Mouse (Mus musculus): ENCODE data around the gene Klhl1. TPM values are rescaled to one million over a fixed set of nuclear protein-coding genes. Genes with fewer than 3 reads are reported as not detected.
A peak's percentile ranks its signal among the peaks of the same experiment; 100 is the strongest.

The Klhl1 gene
- 0.10 and 0.11 TPM in 2 replicates for polyA plus RNA-seq (2015; fragmentation: Nextera tagmentation; extraction: Ambion mirVana)

- H3K9ac ChIP-seq = peak within 1 kb of the TSS; percentile 68
- H3K27ac ChIP-seq = no peak within 1 kb of the TSS
- 47% methylated on average over 13 of the region's 13 CpGs for WGBS
- peak within 1 kb of the TSS; percentile 50 for H3K4me3 ChIP-seq
- H3K36me3 ChIP-seq = no peaks in the 10 kb centered on the region
- no peak for ATAC-seq (ENCODE audit: insufficient number of reproducible peaks, insufficient read depth, low FRiP score, low TSS enrichment, low read depth)
- peaks cover 12% of the 10 kb centered on the region for H3K4me1 ChIP-seq
- no peaks in the 10 kb centered on the region for H3K9me3 ChIP-seq
- H3K27me3 ChIP-seq = peaks cover 30% of the 10 kb centered on the region
- H3K4me2 ChIP-seq = peak within 1 kb of the TSS; percentile 96
These were observed at the start of gene Klhl1 for GRCm38 (mm10) chr14:96518954-96519682. Klhl1 (minus strand) TSS chr14:96519102.

DNA sequence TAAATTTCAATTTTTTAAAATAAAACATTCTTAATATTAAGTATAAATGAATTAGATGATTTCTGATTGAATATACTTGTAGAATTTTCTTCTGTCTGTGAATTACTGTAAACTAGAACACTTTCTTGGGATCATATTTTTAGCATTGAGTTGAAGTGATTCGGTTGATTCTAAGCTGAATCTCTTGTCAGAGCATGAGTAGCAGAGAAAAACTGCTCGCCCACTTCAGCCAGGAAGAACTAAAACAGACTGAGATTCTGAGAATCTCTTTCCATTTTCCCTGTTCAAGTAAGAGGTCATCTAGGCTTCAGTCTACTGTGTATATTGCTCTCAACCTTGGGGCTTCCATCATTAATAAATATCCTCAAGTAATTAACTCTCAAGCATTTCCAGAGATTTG lies 34.8 kb upstream of the Klhl1 start:
- ATAC-seq (ENCODE audit: insufficient number of reproducible peaks, insufficient read depth, low FRiP score, low TSS enrichment, low read depth) = no peak
- H3K4me1 ChIP-seq = no peaks in the 10 kb centered on the region
- no peak overlapping the region for H3K27ac ChIP-seq
- H3K4me2 ChIP-seq = no peak overlapping the region
- H3K36me3 ChIP-seq = no peaks in the 10 kb centered on the region
- H3K4me3 ChIP-seq = no peak overlapping the region
- H3K9ac ChIP-seq = no peak overlapping the region
- no peaks in the 10 kb centered on the region for H3K9me3 ChIP-seq
- 88% methylated on average over 2 of the region's 2 CpGs for WGBS
- no peaks in the 10 kb centered on the region for H3K27me3 ChIP-seq

GRCm38 (mm10) chr14:96518151-96518953 lies 550 bp downstream of the Klhl1 start:
- Histone ChIP-seq H3K27me3 (peaks cover 30% of the 10 kb centered on the region), H3K27ac (no peak overlapping the region), H3K36me3 (no peaks in the 10 kb centered on the region), H3K4me2 (peak overlapping the region; percentile 96), H3K9ac (peak overlapping the region; percentile 68), H3K4me3 (peak overlapping the region; percentile 50), H3K9me3 (no peaks in the 10 kb centered on the region), H3K4me1 (peaks cover 12% of the 10 kb centered on the region)
- ATAC-seq (ENCODE audit: insufficient number of reproducible peaks, insufficient read depth, low FRiP score, low TSS enrichment, low read depth) = peak; percentile 59
- WGBS = 1% methylated on average over 35 of the region's 35 CpGs

GRCm38 (mm10) chr14:96517727-96518126 lies 1.2 kb downstream of the Klhl1 start:
- Histone ChIP-seq H3K9me3 (no peaks in the 10 kb centered on the region), H3K36me3 (no peaks in the 10 kb centered on the region), H3K4me1 (peaks cover 12% of the 10 kb centered on the region), H3K27me3 (peaks cover 30% of the 10 kb centered on the region), H3K4me2 (peak overlapping the region; percentile 96), H3K9ac (peak overlapping the region; percentile 68), H3K4me3 (peak overlapping the region; percentile 50), H3K27ac (no peak overlapping the region)
- WGBS = 6% methylated on average over 9 of the region's 9 CpGs
- no peak; the same call in 1 of the 2 replicates for ATAC-seq (ENCODE audit: insufficient number of reproducible peaks, insufficient read depth, low FRiP score, low TSS enrichment, low read depth)

GRCm38 (mm10) chr14:96499936-96500335 lies 19.0 kb downstream of the Klhl1 start:
- Histone ChIP-seq H3K27ac (no peak overlapping the region), H3K4me2 (no peak overlapping the region), H3K36me3 (no peaks in the 10 kb centered on the region), H3K27me3 (no peaks in the 10 kb centered on the region), H3K4me1 (no peaks in the 10 kb centered on the region), H3K4me3 (no peak overlapping the region), H3K9ac (no peak overlapping the region), H3K9me3 (no peaks in the 10 kb centered on the region)
- 80% methylated on average over 2 of the region's 2 CpGs for WGBS
- ATAC-seq (ENCODE audit: insufficient number of reproducible peaks, insufficient read depth, low FRiP score, low TSS enrichment, low read depth) = no peak

GRCm38 (mm10) chr14:96471812-96472211 lies 47.1 kb downstream of the Klhl1 start:
- H3K9me3 ChIP-seq = no peaks in the 10 kb centered on the region
- no peaks in the 10 kb centered on the region for H3K36me3 ChIP-seq
- H3K9ac ChIP-seq = no peak overlapping the region
- H3K27ac ChIP-seq = no peak overlapping the region
- no peaks in the 10 kb centered on the region for H3K27me3 ChIP-seq
- WGBS = 91% methylated on average over 2 of the region's 2 CpGs
- no peaks in the 10 kb centered on the region for H3K4me1 ChIP-seq
- H3K4me2 ChIP-seq = no peak overlapping the region
- ATAC-seq (ENCODE audit: insufficient number of reproducible peaks, insufficient read depth, low FRiP score, low TSS enrichment, low read depth) = no peak
- H3K4me3 ChIP-seq = no peak overlapping the region

DNA sequence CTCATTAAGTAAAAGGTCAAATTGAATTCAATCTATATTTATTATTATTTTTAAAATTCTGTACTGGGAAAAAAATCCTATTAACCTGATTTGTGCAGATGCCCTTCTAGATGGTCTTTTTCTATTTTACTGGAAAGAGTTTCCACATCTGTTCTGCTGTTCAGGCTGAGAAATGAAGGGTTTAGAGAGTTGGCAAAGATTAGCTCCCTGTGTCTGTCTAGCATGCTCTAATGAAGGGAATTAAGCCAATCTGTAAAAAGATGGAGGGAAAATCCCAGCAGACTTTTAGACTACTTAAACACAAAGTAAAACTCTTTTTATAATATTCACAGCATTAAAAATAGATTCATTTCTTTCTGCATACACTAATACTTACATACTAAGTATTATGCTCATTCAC lies 47.6 kb downstream of the Klhl1 start:
- Histone ChIP-seq H3K9ac (no peak overlapping the region), H3K36me3 (no peaks in the 10 kb centered on the region), H3K9me3 (no peaks in the 10 kb centered on the region), H3K27ac (no peak overlapping the region), H3K4me1 (no peaks in the 10 kb centered on the region), H3K4me2 (no peak overlapping the region), H3K4me3 (no peak overlapping the region), H3K27me3 (no peaks in the 10 kb centered on the region)
- ATAC-seq (ENCODE audit: insufficient number of reproducible peaks, insufficient read depth, low FRiP score, low TSS enrichment, low read depth) = no peak

DNA sequence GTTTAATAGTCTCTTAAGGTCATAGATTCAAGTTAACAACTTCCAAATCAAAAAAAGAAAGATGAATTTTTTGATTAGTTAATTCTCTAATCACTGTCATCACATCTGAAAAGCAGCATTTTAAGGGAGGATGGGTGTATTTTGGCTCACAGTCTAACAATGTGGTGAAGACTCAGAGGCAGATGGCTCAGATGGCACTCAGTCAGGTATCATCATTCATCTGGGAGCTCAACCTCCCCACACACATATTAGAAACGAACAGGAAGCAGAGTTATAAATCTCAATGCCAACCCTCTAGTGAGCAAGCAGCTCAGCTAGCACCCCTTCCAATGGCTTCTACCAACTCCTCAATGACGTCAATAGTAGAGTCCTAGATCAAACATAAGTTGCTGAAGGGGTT lies 57.1 kb downstream of the Klhl1 start:
- no peak overlapping the region for H3K4me2 ChIP-seq
- no peak overlapping the region for H3K9ac ChIP-seq
- H3K27me3 ChIP-seq = no peaks in the 10 kb centered on the region
- H3K27ac ChIP-seq = no peak overlapping the region
- WGBS = 75% methylated on average over 2 of the region's 2 CpGs
- ATAC-seq (ENCODE audit: insufficient number of reproducible peaks, insufficient read depth, low FRiP score, low TSS enrichment, low read depth) = no peak
- H3K9me3 ChIP-seq = no peaks in the 10 kb centered on the region
- no peaks in the 10 kb centered on the region for H3K36me3 ChIP-seq
- no peak overlapping the region for H3K4me3 ChIP-seq
- H3K4me1 ChIP-seq = no peaks in the 10 kb centered on the region

- no peaks in the 10 kb centered on the region for H3K27me3 ChIP-seq
- H3K4me2 ChIP-seq = no peak overlapping the region
- no peaks in the 10 kb centered on the region for H3K4me1 ChIP-seq
- no peak for ATAC-seq (ENCODE audit: insufficient number of reproducible peaks, insufficient read depth, low FRiP score, low TSS enrichment, low read depth)
- H3K4me3 ChIP-seq = no peak overlapping the region
- H3K9me3 ChIP-seq = no peaks in the 10 kb centered on the region
- no peak overlapping the region for H3K9ac ChIP-seq
- H3K36me3 ChIP-seq = no peaks in the 10 kb centered on the region
- H3K27ac ChIP-seq = no peak overlapping the region
These were observed 126.7 kb downstream of the Klhl1 start for GRCm38 (mm10) chr14:96392032-96392737.

GRCm38 (mm10) chr14:96362727-96363126 lies 156.2 kb downstream of the Klhl1 start:
- 88% methylated on average over 3 of the region's 3 CpGs for WGBS
- Histone ChIP-seq H3K36me3 (no peaks in the 10 kb centered on the region), H3K4me2 (no peak overlapping the region), H3K9me3 (no peaks in the 10 kb centered on the region), H3K27me3 (no peaks in the 10 kb centered on the region), H3K4me3 (no peak overlapping the region), H3K9ac (no peak overlapping the region), H3K27ac (no peak overlapping the region), H3K4me1 (no peaks in the 10 kb centered on the region)
- ATAC-seq (ENCODE audit: insufficient number of reproducible peaks, insufficient read depth, low FRiP score, low TSS enrichment, low read depth) = no peak

DNA sequence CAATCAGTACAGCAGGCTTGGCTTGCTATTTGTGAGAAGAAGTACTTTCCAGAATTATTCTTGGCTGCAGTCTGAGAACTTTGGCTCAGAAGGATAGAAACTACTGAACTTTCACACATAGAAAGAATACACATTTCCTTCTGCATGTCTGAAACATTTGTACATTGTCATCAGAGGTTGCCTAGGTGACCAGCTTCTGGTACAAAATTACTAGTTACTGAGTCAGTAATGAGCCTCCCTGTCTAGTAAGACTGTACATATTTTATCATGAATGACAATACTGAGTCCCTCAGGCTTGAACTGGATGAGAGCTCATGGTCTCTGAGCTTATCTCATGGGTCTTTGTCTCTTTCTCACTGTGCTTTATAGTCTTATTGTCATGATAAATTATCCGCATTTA lies 170.7 kb downstream of the Klhl1 start:
- no peak for ATAC-seq (ENCODE audit: insufficient number of reproducible peaks, insufficient read depth, low FRiP score, low TSS enrichment, low read depth)
- Histone ChIP-seq H3K36me3 (no peaks in the 10 kb centered on the region), H3K27ac (no peak overlapping the region), H3K4me2 (no peak overlapping the region), H3K4me3 (no peak overlapping the region), H3K9ac (no peak overlapping the region), H3K4me1 (no peaks in the 10 kb centered on the region), H3K27me3 (no peaks in the 10 kb centered on the region), H3K9me3 (no peaks in the 10 kb centered on the region)
- WGBS = 96% methylated on average over 1 of the region's 1 CpGs

Data from embryonic facial prominence, embryonic 13.5 days (tissue).